8 mouse cellular contexts compared by ENCODE assay signal in genomic region chr11:48833731-48834639, GRCm38 (mm10). TPM values are rescaled to one million over a fixed set of nuclear protein-coding genes. Genes with fewer than 3 reads are reported as not detected.
DNase-seq lines count a peak whose midpoint lies in the region; ATAC-seq and TF ChIP-seq lines count a peak whose summit lies in the region.

No protein-coding gene starts in this region.

- ATAC-seq in heart, embryonic 12.5 days (ENCODE audit: insufficient number of reproducible peaks, low FRiP score), result peak; percentile 90
- ATAC-seq in kidney, embryonic 16.5 days (ENCODE audit: low FRiP score, low TSS enrichment), result peak; percentile 84
- ATAC-seq in liver, embryonic 11.5 days (replicated peaks; ENCODE audit: low FRiP score), result peak; percentile 88

- no peaks in the 10 kb centered on the region for H3K9me3 ChIP-seq in erythroblast, embryonic 14.5 days (ENCODE audit: control insufficient read depth, low read length)
- H3K9me3 ChIP-seq in heart, embryonic 12.5 days (replicated peaks), result no peaks in the 10 kb centered on the region
- H3K9me3 ChIP-seq in kidney, embryonic 16.5 days (ENCODE audit: low read length), result no peaks in the 10 kb centered on the region
- no peaks in the 10 kb centered on the region for H3K9me3 ChIP-seq in liver, embryonic 11.5 days (ENCODE audit: control insufficient read depth, low read length)

- no peaks in the 10 kb centered on the region for H3K79me3 ChIP-seq in C2C12 (ENCODE audit: low read depth)

- H3K4me1 ChIP-seq in erythroblast, embryonic 14.5 days (ENCODE audit: control insufficient read depth), result peaks cover 41% of the 10 kb centered on the region
- peaks cover 16% of the 10 kb centered on the region for H3K4me1 ChIP-seq in heart, embryonic 12.5 days (replicated peaks)
- H3K4me1 ChIP-seq in kidney, embryonic 16.5 days (ENCODE audit: insufficient read depth, low read length), result peaks cover 10% of the 10 kb centered on the region
- H3K4me1 ChIP-seq in liver, embryonic 11.5 days (replicated peaks; ENCODE audit: control insufficient read depth, insufficient read depth, low read length), result peaks cover 11% of the 10 kb centered on the region

- DNase-seq in brain, adult 2 months (ENCODE audit: low read depth, low spot score), result peak; percentile 95
- peak; percentile 94 for DNase-seq in liver, embryonic 11.5 days (ENCODE audit: low spot score)
- DNase-seq in splenic B cell, adult 2 months (ENCODE audit: low read depth, low spot score), result peak; percentile 97

- H3K27me3 ChIP-seq in C2C12 (ENCODE audit: control insufficient read depth, insufficient read depth, insufficient read length) (no peaks in the 10 kb centered on the region), myocyte (ENCODE audit: control insufficient read depth, insufficient read depth, insufficient read length) (no peaks in the 10 kb centered on the region)
- peaks cover 33% of the 10 kb centered on the region for H3K27me3 ChIP-seq in erythroblast, embryonic 14.5 days (ENCODE audit: control insufficient read depth)
- peaks cover 7% of the 10 kb centered on the region for H3K27me3 ChIP-seq in heart, embryonic 12.5 days (replicated peaks)
- 0 out of 2 replicates have a peak, but pooled peaks cover 3% of the 10 kb centered on the region for H3K27me3 ChIP-seq in kidney, embryonic 16.5 days (ENCODE audit: insufficient read depth, low read length)
- H3K27me3 ChIP-seq in liver, embryonic 11.5 days (replicated peaks; ENCODE audit: control insufficient read depth, insufficient read depth, low read length), result peaks cover 6% of the 10 kb centered on the region; the same call in 1 of the 2 replicates
- no peaks in the 10 kb centered on the region for H3K27me3 ChIP-seq in splenic B cell, adult 2 months (ENCODE audit: control insufficient read depth, insufficient read depth, low read length, poor library complexity, severe bottlenecking)

- TF ChIP-seq CTCF in C2C12 (IDR thresholded peaks at IDR 0.05; ENCODE audit: control insufficient read depth, insufficient read depth, insufficient read length), result no peak

- peak overlapping the region; percentile 54 for H3K4me3 ChIP-seq in C2C12 (ENCODE audit: insufficient read depth, poor library complexity, severe bottlenecking)
- H3K4me3 ChIP-seq in erythroblast, embryonic 14.5 days (replicated peaks), result peak overlapping the region; percentile 66
- peak overlapping the region; percentile 75 for H3K4me3 ChIP-seq in heart, embryonic 12.5 days
- H3K4me3 ChIP-seq in kidney, embryonic 16.5 days (ENCODE audit: low read length), result peak overlapping the region; percentile 80
- peak overlapping the region; percentile 69 for H3K4me3 ChIP-seq in liver, embryonic 11.5 days (ENCODE audit: low read depth, low read length)
- H3K4me3 ChIP-seq in myocyte, result peak overlapping the region; percentile 38

- peak overlapping the region; percentile 67 for H3K4me2 ChIP-seq in heart, embryonic 12.5 days
- peak overlapping the region; percentile 60 for H3K4me2 ChIP-seq in kidney, embryonic 16.5 days (replicated peaks; ENCODE audit: low read depth, low read length)
- H3K4me2 ChIP-seq in liver, embryonic 11.5 days, result peak overlapping the region; percentile 73
- H3K4me2 ChIP-seq in myocyte (ENCODE audit: low read depth), result peak overlapping the region; percentile 93

- H3K27ac ChIP-seq in heart, embryonic 12.5 days (ENCODE audit: poor library complexity, severe bottlenecking), result peak overlapping the region; percentile 25; the same call in 1 of the 2 replicates
- peak overlapping the region; percentile 80; the same call in 1 of the 2 replicates for H3K27ac ChIP-seq in kidney, embryonic 16.5 days (ENCODE audit: low read length)
- peak overlapping the region; percentile 11 for H3K27ac ChIP-seq in liver, embryonic 11.5 days (ENCODE audit: low read depth, low read length)

- H3K79me2 ChIP-seq in C2C12 (ENCODE audit: control insufficient read depth, insufficient read depth) (no peaks in the 10 kb centered on the region), myocyte (ENCODE audit: control insufficient read depth, insufficient read depth) (no peaks in the 10 kb centered on the region)

- no peaks in the 10 kb centered on the region for H3K36me3 ChIP-seq in C2C12 (ENCODE audit: control insufficient read depth, insufficient read depth)
- no peaks in the 10 kb centered on the region for H3K36me3 ChIP-seq in erythroblast, embryonic 14.5 days (ENCODE audit: control insufficient read depth)
- H3K36me3 ChIP-seq in heart, embryonic 12.5 days, result no peaks in the 10 kb centered on the region
- H3K36me3 ChIP-seq in kidney, embryonic 16.5 days (ENCODE audit: insufficient read depth, low read length), result no peaks in the 10 kb centered on the region
- no peaks in the 10 kb centered on the region for H3K36me3 ChIP-seq in liver, embryonic 11.5 days (ENCODE audit: control insufficient read depth, insufficient read depth, low read length)
- no peaks in the 10 kb centered on the region for H3K36me3 ChIP-seq in myocyte (ENCODE audit: control insufficient read depth, insufficient read depth)
- H3K36me3 ChIP-seq in splenic B cell, adult 2 months (ENCODE audit: control insufficient read depth, insufficient read depth, low read length, poor library complexity, severe bottlenecking), result no peaks in the 10 kb centered on the region

- H3K9ac ChIP-seq in heart, embryonic 12.5 days, result peak overlapping the region; percentile 75
- peak overlapping the region; percentile 72 for H3K9ac ChIP-seq in kidney, embryonic 16.5 days (replicated peaks; ENCODE audit: low read length)
- H3K9ac ChIP-seq in liver, embryonic 11.5 days (ENCODE audit: low read depth, low read length), result peak overlapping the region; percentile 51; the same call in 1 of the 2 replicates

- WGBS in heart, embryonic 12.5 days, result under 1% methylated on average over 30 of the region's 30 CpGs
- under 1% methylated on average over 30 of the region's 30 CpGs for WGBS in kidney, embryonic 16.5 days
- under 1% methylated on average over 30 of the region's 30 CpGs for WGBS in liver, embryonic 11.5 days

- no peak for TF ChIP-seq POLR2A in myocyte (IDR thresholded peaks at IDR 0.05; ENCODE audit: insufficient read length, low read depth)

- H3ac ChIP-seq in C2C12 (ENCODE audit: control insufficient read depth, insufficient read length, low read depth) (peak overlapping the region; percentile 54), myocyte (ENCODE audit: control insufficient read depth, insufficient read length) (no peak overlapping the region)

TF ChIP-seq in C2C12, 6 proteins besides CTCF, POLR2A, EP300 and RAD21 (continues in another document):
- TF ChIP-seq CEBPB (IDR thresholded peaks at IDR 0.05; ENCODE audit: low read depth) (peak; percentile 48), USF1 (IDR thresholded peaks at IDR 0.05; ENCODE audit: low read depth) (no peak), MYOD1 (IDR thresholded peaks at IDR 0.05; ENCODE audit: control insufficient read depth, insufficient read length, low read depth) (peak; percentile 49), MYOG (IDR thresholded peaks at IDR 0.05; ENCODE audit: control insufficient read depth, extremely low read depth, insufficient read length) (no peak), MAX (IDR thresholded peaks at IDR 0.05) (peak; percentile 46)

TF ChIP-seq in myocyte, 11 proteins besides CTCF, POLR2A, EP300 and RAD21 (continues in another document):
- no peak for TF ChIP-seq MAX (IDR thresholded peaks at IDR 0.05; ENCODE audit: low read depth)
- peak; percentile 41 for TF ChIP-seq E2F4 (IDR thresholded peaks at IDR 0.05; ENCODE audit: insufficient read depth)
- no peak for TF ChIP-seq TCF3 (IDR thresholded peaks at IDR 0.05; ENCODE audit: insufficient read length, low read depth)
- TF ChIP-seq TCF12 (IDR thresholded peaks at IDR 0.05; ENCODE audit: insufficient read depth, poor library complexity, severe bottlenecking), result no peak
- no peak for TF ChIP-seq REST (IDR thresholded peaks at IDR 0.05; ENCODE audit: insufficient read depth, insufficient read length)

RNA-seq across cellular contexts. Expression of gene Gm12184, which starts 7.5 kb away (rescaled TPM):
- polyA plus RNA-seq in C2C12 (2012; fragmentation: generic; extraction: Trizol) (8.0 TPM), myocyte (2012; fragmentation: generic; extraction: Trizol) (13.2 TPM)
- polyA plus RNA-seq in erythroblast, embryonic 14.5 days (2012), result 4.5 and 4.6 TPM in 2 replicates
- polyA plus RNA-seq in heart, embryonic 12.5 days (2016; fragmentation: Nextera tagmentation; extraction: Ambion mirVana), result 3.3 and 5.3 TPM in 2 replicates
- polyA plus RNA-seq in kidney, embryonic 16.5 days (2015; fragmentation: Nextera tagmentation; extraction: Ambion mirVana), result 0.86 and 1.2 TPM in 2 replicates
- polyA plus RNA-seq in liver, embryonic 11.5 days (2014; fragmentation: Nextera tagmentation; extraction: Ambion mirVana), result 6.2 and 7.6 TPM in 2 replicates

RNA-seq across cellular contexts. Expression of gene Trim7, which starts 8.0 kb away (rescaled TPM):
- polyA plus RNA-seq in C2C12 (2012; fragmentation: generic; extraction: Trizol) (1.9 TPM), myocyte (2012; fragmentation: generic; extraction: Trizol) (5.4 TPM)
- polyA plus RNA-seq in erythroblast, embryonic 14.5 days (2012), result not detected in 2 replicates
- polyA plus RNA-seq in heart, embryonic 12.5 days (2016; fragmentation: Nextera tagmentation; extraction: Ambion mirVana), result 0.39 and 0.52 TPM in 2 replicates
- 4.4 and 4.8 TPM in 2 replicates for polyA plus RNA-seq in kidney, embryonic 16.5 days (2015; fragmentation: Nextera tagmentation; extraction: Ambion mirVana)
- polyA plus RNA-seq in liver, embryonic 11.5 days (2014; fragmentation: Nextera tagmentation; extraction: Ambion mirVana), result 0.18 and 0.38 TPM in 2 replicates

RNA-seq across cellular contexts. Expression of gene Trim41, which starts 16.8 kb away (rescaled TPM):
- polyA plus RNA-seq in C2C12 (2012; fragmentation: generic; extraction: Trizol), result 24.4 TPM
- 2.6 and 3.9 TPM in 2 replicates for polyA plus RNA-seq in erythroblast, embryonic 14.5 days (2012)
- polyA plus RNA-seq in heart, embryonic 12.5 days (2016; fragmentation: Nextera tagmentation; extraction: Ambion mirVana), result 4.3 and 4.4 TPM in 2 replicates
- polyA plus RNA-seq in kidney, embryonic 16.5 days (2015; fragmentation: Nextera tagmentation; extraction: Ambion mirVana), result 7.1 and 7.2 TPM in 2 replicates
- 3.5 and 4.5 TPM in 2 replicates for polyA plus RNA-seq in liver, embryonic 11.5 days (2014; fragmentation: Nextera tagmentation; extraction: Ambion mirVana)
- polyA plus RNA-seq in myocyte (2012; fragmentation: generic; extraction: Trizol), result 31.3 TPM

RNA-seq across cellular contexts. Expression of gene Rack1, which starts 33.9 kb away (rescaled TPM):
- polyA plus RNA-seq in C2C12 (2012; fragmentation: generic; extraction: Trizol) (3,051 TPM), myocyte (2012; fragmentation: generic; extraction: Trizol) (2,993 TPM)
- 101 and 348 TPM in 2 replicates for polyA plus RNA-seq in erythroblast, embryonic 14.5 days (2012)
- 397 and 428 TPM in 2 replicates for polyA plus RNA-seq in heart, embryonic 12.5 days (2016; fragmentation: Nextera tagmentation; extraction: Ambion mirVana)
- polyA plus RNA-seq in kidney, embryonic 16.5 days (2015; fragmentation: Nextera tagmentation; extraction: Ambion mirVana), result 712 and 779 TPM in 2 replicates
- polyA plus RNA-seq in liver, embryonic 11.5 days (2014; fragmentation: Nextera tagmentation; extraction: Ambion mirVana), result 1,154 and 1,248 TPM in 2 replicates

RNA-seq across cellular contexts. Expression of gene Irgm1, which starts 37.5 kb away (rescaled TPM):
- polyA plus RNA-seq in C2C12 (2012; fragmentation: generic; extraction: Trizol) (9.1 TPM), myocyte (2012; fragmentation: generic; extraction: Trizol) (6.9 TPM)
- polyA plus RNA-seq in erythroblast, embryonic 14.5 days (2012), result 0.11 TPM in 1 of 2 replicates, not detected in the other
- polyA plus RNA-seq in heart, embryonic 12.5 days (2016; fragmentation: Nextera tagmentation; extraction: Ambion mirVana), result 7.6 and 7.7 TPM in 2 replicates
- 17.0 and 18.3 TPM in 2 replicates for polyA plus RNA-seq in kidney, embryonic 16.5 days (2015; fragmentation: Nextera tagmentation; extraction: Ambion mirVana)
- polyA plus RNA-seq in liver, embryonic 11.5 days (2014; fragmentation: Nextera tagmentation; extraction: Ambion mirVana), result 15.2 and 17.2 TPM in 2 replicates

Comparison
In these comparisons a context has a peak if more than half of its experiments do, and no peak if none do; other contexts are left out.
1. Peak in every context shown above with its lines: DNase-seq, ATAC-seq, H3K4me3 ChIP-seq and H3K27ac ChIP-seq.
2. H3K27ac ChIP-seq: peak in every context shown above with its lines; median percentile 80 in kidney, embryonic 16.5 days; 25 in heart, embryonic 12.5 days; 11 in liver, embryonic 11.5 days.